Mouse (Mus musculus): ENCODE data around the gene Dhx33.

Dhx33 gene

DNA sequence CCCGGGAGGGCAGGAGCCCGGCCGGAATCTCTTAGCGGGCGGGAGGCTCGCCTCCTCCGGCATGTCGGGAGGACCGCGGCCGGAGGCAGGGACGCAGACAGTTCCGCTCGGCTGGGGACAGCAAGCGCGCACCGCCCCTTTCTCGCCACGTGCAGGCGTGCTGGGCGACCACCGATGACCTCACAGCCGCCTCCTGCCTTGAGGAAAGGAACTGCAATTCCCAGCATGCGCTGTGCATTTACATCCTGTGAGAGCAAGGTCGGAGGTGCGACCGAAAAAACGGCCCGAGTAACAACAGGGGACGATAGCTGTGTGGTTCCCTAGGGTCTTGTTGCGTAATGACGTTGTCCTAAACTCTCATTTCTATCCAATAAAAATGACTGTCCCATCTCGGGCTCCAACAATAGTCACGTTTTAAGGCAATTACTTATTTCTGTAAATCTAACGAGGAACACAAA lies at the start of gene Dhx33:
Gene Dhx33 (minus strand): TSS at position 122 of the 458 bp plus-strand sequence.
- DNase-seq = peak; percentile 95

DNA sequence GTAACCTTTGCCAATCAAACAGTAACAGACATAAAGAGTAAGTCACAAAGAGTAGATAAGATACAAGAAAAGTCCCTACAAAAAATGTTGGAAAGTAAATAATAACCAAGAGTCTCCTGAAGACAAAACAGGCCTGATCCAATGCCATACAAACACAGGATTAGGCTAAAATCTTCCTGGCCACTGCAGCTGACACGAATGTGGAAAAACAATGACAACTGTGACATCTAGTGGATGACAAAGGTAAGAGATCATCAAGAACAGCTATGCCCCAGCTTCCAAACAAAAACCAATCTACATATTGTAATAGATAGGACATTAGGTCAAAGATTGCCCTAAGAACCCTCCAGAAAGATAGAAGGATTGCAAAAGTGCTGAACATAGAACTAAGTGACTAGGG lies 48.3 kb upstream of the Dhx33 start:
- no peak for DNase-seq

DNA sequence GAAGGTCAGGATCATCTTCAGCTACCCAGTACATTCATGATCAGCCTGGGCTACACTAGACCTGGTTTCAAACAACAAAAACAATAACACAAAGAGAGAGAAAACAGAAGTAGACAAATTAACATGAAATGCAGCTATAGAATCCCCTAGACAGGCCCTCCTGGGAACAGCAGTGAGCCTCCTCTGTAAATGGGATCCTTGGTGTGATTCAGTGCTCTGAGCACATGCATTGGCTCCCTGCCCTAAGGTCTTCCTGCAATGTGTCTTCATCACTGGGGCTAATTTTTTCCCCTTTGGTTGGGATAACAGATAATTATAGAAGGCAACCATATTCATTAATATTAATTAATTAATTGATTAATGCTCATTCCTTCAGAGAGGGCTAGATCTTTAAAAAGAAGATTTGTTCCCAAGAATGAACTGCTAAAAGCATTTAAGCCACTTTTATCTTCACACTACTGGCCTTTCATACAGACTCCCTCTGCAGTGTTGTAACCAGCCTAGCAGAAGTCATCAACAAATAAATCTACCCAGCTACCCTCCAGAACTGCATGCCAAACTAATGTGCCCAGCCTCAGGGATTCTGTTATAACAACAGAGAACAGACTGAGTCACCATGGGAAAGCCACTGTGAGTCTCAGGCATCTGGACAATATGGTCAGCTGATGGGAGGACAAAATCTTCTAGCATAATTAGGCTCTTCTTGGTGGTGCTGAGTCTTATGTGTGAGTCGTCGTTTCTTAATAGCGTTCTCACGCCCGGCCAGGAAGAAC lies 35.5 kb upstream of the Dhx33 start:
- DNase-seq = no peak

DNA sequence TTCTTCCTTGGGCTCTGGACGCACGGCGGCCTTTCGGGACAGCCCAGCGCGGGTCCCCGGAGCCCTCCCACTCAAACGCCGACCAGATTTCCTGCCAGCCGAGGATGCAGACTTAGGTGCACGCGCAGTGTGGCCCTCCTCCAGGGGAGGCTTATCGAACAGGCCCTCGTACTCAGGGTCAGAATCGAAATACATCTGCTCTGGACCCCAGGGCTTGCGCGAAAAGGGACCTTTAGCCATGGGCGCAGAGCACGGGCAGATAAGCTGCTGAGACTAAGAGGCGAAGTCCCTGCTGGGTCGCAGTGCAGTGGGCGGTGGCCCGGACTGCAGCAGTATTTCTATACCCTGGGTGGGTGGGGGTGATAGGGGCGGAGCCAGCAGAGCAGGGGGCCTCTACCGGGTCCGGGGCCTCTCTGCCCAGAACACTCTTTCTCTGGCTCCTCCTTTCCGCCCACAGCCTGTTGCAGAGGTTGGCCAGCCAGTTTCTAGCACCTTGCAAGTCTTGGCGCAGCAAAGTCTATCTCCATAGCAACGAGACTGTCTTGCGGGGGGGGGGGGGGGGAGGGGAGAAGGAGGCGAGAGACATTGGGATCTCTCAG lies 29.0 kb upstream of the Dhx33 start, which contains the start of gene 6330403K07Rik:
Gene 6330403K07Rik (minus strand): TSS at position 351 of the 599 bp plus-strand sequence.
- no peak for DNase-seq

DNA sequence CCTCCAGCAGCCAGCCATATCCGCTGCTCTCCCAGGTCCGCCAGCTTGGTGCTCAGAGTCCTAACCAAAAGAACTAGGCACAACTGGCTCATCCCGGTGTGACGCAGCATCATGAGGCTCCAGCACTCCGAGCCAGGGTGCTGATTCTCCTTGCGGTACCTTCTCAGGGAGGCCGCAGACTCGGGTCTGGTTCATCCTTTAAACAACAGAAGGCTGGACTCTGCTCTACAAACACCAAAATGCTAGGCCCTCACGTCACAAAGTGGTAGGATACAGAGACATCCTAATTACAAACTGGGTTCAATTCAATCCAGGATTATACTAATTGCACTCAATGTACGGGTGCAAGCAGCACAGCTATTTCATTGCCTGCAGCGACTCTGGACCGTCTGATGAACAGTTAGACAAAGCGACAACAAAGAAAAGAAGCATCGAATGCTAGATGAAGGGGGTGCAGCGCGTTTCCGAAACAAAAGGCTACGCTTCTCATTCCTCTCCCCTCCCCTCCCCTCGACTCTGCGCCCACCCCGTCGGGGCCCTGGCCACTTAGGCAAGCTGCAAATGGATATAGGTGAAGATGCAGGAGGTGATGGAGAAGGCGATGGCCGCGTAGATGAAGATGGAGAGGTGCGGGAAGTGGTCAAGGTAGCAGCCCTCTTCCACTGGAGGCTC lies 28.4 kb upstream of the Dhx33 start:
- no peak for DNase-seq

DNA sequence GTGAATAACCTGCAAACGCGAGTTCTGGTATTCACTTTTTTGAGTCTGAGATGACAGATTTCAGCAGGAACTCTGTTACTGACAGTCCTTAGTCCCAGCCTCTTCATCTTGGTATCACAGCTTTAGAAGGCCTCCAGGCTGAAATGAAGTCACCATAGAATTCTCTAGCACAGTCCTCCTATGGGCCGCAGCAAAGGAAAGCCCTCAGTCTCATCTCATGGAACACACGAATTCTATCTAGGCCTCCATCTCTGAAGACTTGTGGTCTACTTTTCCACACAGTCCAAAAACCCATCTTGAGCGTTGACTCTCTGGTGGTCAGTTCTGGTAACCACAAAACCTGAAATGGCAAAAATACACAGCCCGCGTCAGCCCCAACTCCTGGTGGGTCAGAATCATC lies 27.8 kb upstream of the Dhx33 start:
- DNase-seq = no peak

DNA sequence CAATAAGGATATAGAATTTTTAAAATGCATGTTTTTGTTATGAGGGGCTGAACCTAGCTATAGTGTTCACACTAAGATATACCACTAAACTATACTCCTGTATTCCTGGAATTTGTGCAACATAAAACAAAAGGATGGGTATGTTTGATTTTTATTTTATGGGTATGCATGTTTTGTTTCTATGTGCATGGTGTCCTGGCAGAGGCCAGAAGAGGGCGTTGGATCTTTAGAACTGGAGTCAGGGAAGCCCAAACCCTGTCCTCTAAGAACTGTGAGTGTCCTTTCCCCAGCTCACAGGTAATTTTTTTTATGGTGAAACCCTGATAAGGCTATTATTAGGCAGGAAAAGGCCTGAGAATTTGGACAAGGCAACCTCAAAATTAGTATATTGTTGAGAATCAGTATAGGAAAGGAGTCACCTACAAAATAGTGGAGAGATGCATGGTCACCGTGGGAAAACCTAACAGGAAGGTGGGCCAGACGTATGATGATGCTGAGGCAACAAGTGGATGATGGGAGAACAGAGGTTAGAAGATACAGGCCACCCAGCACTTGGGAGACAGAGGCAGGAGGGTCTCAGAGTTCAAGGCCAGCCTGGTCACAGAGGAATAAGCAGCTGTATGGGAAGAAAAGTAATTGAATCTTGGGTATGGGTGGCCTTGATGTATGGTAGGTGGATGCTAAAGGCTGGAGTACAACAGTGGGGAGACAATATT lies 25.3 kb upstream of the Dhx33 start:
- DNase-seq = no peak

DNA sequence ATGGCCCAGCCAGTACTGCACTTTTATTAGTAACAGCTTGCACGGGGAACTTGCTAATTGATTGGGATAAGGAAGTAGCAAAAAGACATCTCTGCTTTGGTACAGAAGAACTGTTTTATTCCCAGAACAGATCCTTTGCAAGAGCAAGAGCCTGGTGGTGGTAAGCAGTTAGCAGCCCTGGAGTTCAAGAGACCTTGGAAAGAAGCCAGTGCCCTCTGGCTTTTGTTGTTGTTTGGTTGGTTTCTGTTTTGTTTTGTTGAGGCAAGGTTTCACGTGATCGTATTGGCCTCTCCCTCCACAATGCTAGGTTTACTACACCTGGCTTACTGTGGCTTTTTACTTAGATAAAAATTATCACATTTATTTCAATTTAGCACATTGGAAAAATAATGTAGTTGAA lies 24.0 kb upstream of the Dhx33 start:
- DNase-seq = no peak

DNA sequence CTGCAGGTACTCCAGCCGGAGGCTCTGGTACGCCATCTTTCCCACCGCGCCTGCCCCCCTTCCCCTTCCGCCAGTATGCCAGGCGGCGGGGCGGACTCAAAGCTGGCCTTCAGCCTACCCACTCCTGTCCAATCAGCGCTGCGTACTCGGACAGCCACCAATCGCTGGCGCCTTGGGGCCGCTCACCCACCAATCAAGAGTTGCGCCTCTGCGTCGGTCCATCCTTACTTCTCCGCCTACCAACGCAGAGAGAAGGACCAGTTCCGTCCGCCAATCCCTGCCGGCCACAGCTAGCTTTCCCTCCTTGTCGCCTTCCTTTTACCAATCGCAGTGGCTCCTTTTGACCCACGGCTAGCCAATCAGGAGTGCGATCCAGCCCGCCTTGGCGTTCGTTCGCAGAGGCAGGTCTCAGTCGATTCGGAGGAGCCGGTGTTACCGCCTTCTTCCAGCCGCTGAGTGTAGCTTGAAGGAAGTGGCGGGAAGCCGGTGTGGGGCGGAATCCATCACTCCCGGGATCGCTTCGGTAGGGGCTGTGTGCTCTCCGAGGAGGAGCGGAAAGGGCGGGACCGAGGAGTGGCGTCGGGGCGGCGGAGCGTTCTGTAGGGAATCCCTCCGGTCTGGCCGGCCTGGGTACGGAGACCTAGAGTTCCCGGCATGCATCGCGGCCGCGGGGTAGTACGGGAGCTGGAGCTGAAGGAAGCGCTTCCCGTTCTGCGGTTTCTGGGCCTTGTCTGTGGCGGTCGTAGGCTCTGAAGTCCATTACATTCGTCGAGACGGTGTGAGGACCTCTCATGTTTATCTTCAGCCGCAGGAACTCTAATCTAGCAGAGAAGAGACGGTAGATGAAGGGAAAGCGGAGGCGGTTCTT lies 15.2 kb upstream of the Dhx33 start, which contains the start of the genes Mis12 and Derl2:
Gene Mis12 (plus strand): TSS at position 411 of the 868 bp plus-strand sequence.
Gene Derl2 (minus strand): TSS at position 641 of the 868 bp plus-strand sequence.
- DNase-seq = peak; percentile 98

DNA sequence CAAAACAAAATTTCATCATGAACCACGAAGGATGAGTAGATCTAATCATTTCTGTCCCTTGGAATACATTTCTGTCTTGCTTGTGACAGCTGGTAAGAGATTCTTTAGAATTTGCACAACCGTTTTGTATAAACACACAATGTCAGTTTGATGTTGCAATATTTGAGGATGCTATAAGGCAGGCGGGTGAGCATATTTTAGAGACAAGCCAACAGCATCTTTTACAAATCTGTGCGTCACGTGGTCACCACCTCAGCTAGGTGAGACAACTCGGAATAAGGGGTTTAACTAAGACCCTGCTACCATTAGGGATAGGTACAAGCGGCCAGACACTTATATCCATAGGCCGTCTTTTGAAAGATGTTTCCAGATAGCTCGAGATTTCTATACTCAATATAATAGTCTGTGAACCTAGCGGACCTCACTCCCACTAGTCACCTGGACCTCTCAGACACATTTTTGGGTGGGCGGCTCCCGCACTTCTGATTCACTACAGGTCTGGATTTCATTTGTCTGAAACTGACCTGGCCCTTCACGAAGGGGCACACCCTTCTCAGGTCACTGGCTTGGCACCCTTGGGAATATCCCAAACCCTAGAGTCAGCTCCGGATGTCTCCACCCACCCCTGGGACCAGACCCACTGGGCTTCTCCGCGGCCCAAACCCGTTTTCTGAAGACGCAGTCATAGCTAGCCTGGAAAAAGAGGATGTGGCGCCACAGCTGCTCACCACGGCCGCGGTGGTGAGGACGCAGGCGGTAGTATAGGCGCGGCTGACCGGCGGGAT lies 14.4 kb upstream of the Dhx33 start:
- no peak for DNase-seq

DNA sequence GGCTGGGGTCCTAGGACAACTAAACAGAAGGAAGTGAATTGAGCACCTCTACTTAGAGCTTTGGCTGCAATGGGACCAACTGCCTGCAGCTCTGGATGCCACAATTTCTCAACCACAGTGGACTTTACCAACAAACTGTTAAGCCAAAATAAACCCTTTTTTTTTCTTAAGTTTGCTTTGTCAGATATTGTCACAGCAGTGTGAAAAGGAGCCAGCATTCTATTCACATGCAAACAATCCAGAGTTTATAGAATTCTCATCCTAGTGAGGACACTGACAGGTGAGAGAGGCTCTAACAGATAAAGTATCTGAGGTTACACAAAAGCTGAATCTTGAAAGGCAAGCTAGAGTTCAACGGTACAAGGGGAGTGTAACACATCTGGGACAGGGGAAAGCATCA lies 12.8 kb upstream of the Dhx33 start:
- no peak for DNase-seq

DNA sequence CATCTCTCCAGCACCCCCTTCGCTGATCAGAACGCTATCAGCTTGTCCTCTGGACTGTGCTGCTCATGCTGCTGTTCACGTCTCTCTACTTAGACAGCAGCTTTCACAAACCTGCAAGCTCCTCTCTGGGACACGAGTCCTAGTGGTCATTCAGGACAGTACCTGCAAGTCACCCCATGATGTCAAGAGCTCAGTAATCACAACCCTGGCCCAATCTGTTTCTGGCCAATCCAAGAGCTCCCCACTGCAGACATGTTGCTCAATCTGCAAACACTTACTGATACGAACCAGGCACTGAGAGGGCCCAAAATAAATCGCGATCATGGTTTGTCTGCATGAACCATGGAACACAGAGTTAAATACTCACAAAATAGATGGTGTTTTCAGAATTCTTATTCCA lies 8.5 kb upstream of the Dhx33 start:
- no peak for DNase-seq

DNA sequence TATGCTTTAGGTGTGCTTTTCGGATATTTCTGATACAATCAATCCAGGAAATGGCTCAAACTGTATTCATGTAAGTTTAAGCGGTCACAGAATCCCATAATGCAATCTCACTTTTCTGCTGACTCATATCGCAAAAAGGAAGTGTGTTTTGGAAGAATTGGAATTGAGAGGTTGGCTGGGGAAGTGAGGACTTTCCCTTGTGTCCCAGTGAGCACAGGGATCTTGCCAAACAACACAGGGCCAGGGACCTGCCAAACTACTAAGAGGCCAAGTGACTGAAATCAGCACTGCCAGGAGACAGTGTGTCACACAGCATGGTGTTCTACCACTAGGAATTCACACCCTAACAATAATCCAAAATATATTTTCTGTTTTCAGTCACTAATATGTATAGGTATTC lies 4.1 kb upstream of the Dhx33 start:
- no peak for DNase-seq

DNA sequence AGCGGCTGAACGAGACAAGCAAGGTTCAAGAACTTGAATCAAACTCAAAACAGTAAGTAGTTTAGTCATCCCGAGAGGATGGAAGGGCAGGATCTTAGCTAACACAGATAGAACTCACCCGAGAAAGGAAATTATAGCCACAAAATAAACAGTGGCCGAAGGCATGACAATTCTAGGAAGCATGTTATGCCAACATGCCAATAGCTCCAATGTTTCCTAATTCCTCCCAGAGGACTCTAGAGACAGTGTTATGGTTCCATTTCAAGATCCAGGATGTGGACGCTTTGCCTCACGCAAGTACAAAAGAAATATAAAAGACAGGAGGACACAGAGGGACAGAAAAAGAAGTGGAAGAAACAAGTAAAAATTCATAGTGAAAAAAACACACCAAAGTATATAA lies 3.6 kb upstream of the Dhx33 start:
- DNase-seq = no peak

DNA sequence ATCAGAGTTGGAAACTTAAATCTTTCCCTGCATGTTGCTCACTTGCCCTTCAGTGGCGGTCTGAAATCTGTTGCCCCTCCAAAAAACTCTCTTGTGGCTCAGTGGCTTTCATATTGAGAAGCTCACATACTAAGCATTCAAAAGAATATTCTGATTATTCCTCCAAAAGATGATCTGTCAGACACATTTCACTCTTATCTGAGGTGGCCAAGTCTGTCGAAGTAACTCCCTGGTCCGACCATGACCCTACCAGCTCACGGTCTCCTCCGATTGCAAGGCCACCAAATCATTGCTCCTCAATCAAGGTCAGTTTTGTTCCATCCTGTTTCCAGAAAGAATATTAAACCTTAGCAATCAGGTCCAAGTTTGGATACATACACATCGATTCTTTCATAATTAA lies 2.8 kb upstream of the Dhx33 start:
- DNase-seq = no peak

DNA sequence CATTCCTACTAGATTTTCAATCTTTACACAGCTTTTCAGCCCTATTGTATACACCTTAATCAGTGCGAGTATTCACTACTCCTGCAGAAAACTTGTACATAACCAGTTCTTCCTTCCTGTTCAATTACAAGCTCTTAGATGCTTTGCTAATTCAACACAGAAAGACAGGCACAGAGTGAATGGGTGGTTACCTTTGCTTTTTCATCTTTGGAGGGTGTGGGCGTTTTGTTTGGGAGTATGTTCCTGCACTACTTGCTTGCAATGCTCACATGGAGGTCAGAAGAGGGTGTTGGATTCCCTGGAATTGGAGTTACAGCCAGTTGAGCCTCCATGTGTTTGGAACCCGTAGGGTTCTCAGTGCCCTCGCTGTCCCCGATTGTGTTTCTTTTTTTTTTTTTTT lies 809 bp upstream of the Dhx33 start:
- no peak for DNase-seq

DNA sequence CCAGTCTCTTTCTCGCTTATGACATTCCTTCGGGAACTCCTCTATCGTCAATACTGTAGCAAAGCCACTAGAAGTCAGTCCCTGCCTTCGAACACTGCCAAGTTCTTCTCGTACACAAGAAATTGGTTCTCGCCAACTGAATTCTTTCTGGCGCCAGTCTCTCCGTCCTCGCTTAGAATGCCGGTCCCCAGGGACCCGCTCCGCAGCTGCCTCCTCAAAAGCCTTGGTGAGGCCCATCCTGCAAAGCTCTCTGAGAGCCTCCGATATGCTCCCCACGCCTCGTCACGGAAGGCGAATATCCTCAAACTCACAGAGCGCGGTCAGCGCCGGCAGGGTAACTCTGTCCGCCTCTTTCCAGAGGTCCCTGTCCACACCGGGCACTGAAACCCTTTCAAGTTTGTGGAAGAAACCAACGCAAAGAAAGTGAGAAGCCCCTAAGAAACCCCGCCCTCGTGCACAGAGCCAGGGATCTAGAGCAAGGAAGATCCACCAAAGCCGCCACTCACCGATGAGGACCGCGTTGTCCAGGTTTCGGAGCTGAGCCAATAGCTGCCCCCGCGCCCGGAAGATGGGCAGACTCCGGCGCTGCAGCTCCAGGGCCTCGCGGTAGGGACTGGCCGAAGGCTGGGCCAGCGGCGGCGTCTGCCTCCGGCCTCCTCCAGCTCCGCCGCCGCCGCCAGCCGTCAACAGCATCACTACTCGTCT lies 474 bp downstream of the Dhx33 start:
- DNase-seq = no peak

DNA sequence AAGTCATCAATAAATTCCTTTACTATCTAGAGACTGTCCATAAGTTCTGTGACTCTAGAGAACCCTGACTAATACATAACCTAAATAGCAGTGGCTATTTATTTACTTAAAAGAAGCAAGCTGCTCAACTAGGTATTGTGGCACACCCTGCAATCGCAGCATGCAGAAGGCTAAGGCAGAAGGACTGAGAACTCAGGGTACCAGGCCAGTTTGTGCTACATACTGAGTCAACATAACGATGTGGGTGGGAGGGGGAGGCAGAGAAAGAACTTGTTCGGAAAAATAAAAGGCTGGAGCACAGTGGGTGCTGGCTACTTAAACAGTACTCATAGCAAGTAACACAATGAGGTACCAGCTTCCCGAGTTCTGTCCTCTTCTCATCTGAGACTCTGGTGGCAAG lies 3.1 kb downstream of the Dhx33 start:
- no peak for DNase-seq

DNA sequence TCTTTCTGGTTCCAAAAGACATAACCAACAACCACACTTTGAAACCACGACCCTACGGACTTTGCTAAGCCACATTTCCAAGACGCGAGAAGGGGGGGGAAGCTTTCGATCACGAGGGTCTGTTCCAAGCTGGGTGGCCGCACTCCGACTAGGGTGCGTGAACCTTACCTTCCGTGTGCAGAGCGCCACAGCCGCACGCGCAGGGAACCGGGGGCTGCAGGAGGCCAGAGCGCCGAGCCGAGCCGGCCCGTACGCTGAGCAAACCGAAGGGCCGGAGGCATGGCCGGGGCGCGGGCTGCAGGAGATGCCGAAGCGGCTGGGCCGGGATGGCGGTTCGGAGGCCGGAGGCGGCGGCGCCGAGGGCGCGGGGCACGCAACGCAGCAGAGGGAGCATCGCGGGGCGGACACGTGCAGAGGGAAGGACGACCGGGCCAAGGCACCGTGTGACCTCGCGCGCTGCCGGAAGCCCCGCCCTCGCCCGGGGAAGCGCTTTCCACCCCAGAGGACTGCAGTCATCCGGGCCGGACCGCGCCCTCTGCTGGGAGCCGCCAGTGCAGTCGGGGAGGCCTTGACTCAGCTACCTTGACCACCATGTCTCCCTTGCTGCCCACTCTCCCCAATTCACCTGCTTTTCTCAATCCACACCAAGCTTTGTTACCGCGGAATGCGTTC lies 21.5 kb downstream of the Dhx33 start, which contains the start of gene C1qbp:
Gene C1qbp (minus strand): TSS at position 470 of the 672 bp plus-strand sequence.
- DNase-seq = peak; percentile 94

DNA sequence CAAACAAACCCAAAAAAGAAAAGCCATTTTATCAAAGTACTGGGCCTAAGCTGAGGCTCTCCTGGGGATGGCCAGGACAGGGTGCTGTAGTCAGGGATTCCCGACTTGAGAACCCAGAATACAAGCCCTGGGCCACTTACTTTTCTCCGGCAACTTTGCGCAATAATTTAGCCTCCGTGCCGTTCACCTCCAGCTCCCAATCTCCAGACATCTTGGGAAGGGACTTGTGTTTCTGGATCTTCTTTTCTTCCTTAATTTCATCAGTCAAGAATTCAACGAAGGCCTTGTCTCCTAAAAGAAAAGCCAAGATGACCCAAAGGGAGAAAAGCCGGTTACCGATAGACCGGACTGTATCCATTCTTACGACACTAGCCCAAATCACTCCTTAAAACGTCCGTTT lies 22.2 kb downstream of the Dhx33 start:
- DNase-seq = no peak

All from kidney, adult 18-20 months (tissue).